Mouse (Mus musculus) brown adipose tissue, adult 24 weeks (tissue): Measurements from ENCODE around the gene Tgfbr3l. TPM values are rescaled to one million over a fixed set of nuclear protein-coding genes. Genes with fewer than 3 reads are reported as not detected.

Experiments used
- H3K27ac ChIP-seq: fragments of 200-500 bp; replicated peaks from 2 replicates; pipeline ENCODE4 v1.5.1; 2012; ENCODE audit warnings: low read depth, mild to moderate bottlenecking, low read length
- H3K4me1 ChIP-seq: fragments of 200-500 bp; 2 replicates; pipeline ENCODE4 v1.6.1; 2012; ENCODE audit warnings: low read length, mixed read lengths; ENCODE audit not compliant: control insufficient read depth, insufficient read depth, insufficient read length
- H3K4me3 ChIP-seq: fragments of 200-500 bp; 2 replicates; pipeline ENCODE4 v1.5.1; 2012; ENCODE audit warnings: low read depth, mild to moderate bottlenecking, low read length, moderate library complexity; ENCODE audit not compliant: insufficient read depth
- polyA plus RNA-seq: library from polyadenylated mRNA; stranded (reverse); fragments of >200 nt; gene quantifications from 2 replicates; pipeline ENCODE4 v1.2.4, GENCODE M21; 2012; ENCODE audit not compliant: missing spikeins, insufficient read depth, insufficient read length

Gene Tgfbr3l
- polyA plus RNA-seq: 1.5 TPM in 1 of 2 replicates, not detected in the other

- Histone ChIP-seq H3K27ac (no peak within 1 kb of the TSS), H3K4me1 (0 out of 2 replicates have a peak, but pooled peaks cover 2% of the 10 kb centered on the region), H3K4me3 (no peak within 1 kb of the TSS)
Observed at GRCm38 (mm10) chr8:4247951-4248540, at the start of gene Tgfbr3l. Tgfbr3l (plus strand) TSS chr8:4248214.

GRCm38 (mm10) chr8:4201321-4201720 lies 46.7 kb upstream of the Tgfbr3l start:
- H3K4me3 ChIP-seq: no peak overlapping the region
- H3K27ac ChIP-seq: no peak overlapping the region
- H3K4me1 ChIP-seq: no peaks in the 10 kb centered on the region

GRCm38 (mm10) chr8:4205246-4206123 lies 42.5 kb upstream of the Tgfbr3l start:
- H3K4me3 ChIP-seq: no peak overlapping the region
- H3K27ac ChIP-seq: no peak overlapping the region
- H3K4me1 ChIP-seq: no peaks in the 10 kb centered on the region

- Histone ChIP-seq H3K4me3 (no peak overlapping the region), H3K4me1 (no peaks in the 10 kb centered on the region), H3K27ac (no peak overlapping the region)
Observed at GRCm38 (mm10) chr8:4206182-4207015, 41.6 kb upstream of the Tgfbr3l start.

GRCm38 (mm10) chr8:4207016-4207350 lies 41.0 kb upstream of the Tgfbr3l start:
- no peak overlapping the region for H3K27ac ChIP-seq
- H3K4me3 ChIP-seq: no peak overlapping the region
- no peaks in the 10 kb centered on the region for H3K4me1 ChIP-seq

DNA sequence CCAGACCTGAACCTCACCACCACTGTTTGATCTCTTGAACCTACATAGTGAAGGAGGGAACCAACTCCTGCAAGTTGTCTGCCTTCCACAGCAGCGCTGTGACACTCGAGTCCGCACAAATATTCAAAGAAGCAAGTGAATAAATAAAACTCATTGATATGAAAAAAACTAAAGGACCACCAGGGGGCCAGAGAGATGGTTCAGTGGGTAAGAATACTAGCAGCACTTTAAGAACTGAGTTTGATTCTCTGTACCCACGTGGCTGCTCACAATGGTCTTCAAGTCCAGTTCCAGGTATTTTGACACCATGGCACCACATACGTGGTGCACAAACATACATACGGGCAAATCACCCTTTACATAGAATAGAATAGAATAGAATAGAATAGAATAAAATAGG lies 36.9 kb upstream of the Tgfbr3l start:
- H3K4me3 ChIP-seq: no peak overlapping the region
- peaks cover 10% of the 10 kb centered on the region for H3K4me1 ChIP-seq
- H3K27ac ChIP-seq: no peak overlapping the region

DNA sequence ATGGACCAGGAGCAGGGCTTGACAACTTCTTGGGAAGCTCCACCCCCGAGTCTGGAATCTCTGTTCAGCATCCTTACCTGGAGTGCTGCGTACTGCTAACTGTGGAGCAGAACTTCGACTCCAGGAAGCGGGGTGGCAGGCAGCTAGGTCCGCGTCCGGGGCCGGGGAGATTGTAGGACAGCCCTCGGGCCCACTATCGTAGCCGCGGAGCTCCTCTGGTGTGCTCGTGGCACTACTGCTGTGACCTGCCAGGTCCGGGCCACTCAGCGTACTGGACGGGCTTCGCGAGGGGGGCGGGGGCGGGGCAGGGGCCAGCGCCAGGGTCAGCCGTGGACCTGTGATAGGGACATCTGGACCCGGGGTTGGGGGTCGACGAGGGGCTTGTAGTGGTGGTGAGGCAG lies 35.2 kb upstream of the Tgfbr3l start:
- Histone ChIP-seq H3K4me1 (peaks cover 10% of the 10 kb centered on the region), H3K4me3 (peak overlapping the region; percentile 59), H3K27ac (no peak overlapping the region)

DNA sequence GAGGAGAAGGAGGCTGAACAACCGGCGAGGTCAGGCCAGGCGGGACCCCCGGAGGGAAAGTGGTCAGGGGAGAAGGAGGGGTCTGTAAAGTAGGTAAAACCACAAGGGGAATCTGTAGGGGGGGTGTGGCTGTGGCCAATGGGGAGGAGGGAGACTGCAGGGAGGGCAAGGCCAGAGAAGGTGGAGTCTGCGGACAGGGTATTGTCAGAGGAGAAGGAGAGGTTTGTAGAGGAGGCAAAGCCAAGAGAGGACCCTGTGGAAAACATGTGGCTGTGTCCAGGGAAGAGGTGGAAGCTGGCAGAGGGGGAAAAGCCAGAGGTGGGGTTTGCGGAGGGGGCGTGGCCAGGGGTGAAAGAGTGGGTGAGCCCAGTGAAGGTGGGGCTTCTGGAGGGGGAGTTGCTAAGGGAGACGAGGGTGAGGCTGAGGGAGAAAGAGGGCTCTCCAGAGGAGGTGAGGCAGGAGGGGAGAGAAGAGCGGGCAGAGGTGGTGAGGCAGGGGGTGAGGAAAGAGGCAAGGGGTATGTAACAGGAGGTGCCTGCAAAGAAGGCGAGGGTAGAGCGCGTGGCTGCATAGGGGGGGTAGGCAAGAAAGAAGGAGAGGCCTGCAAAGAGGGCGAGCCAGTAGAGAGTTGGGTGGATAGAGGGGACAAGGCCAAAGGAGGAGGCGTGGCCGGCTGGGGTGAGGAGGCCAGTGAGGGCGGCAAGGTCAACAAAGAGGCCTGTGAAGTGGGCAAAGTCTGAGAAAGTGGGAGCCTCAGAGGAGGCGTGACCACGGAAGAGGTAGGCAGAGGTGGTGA lies 34.6 kb upstream of the Tgfbr3l start:
- Histone ChIP-seq H3K27ac (peak overlapping the region; percentile 35; the same call in 1 of the 2 replicates), H3K4me1 (peaks cover 10% of the 10 kb centered on the region), H3K4me3 (peak overlapping the region; percentile 59)

- peaks cover 10% of the 10 kb centered on the region for H3K4me1 ChIP-seq
- H3K27ac ChIP-seq: peak overlapping the region; percentile 35; the same call in 1 of the 2 replicates
- peak overlapping the region; percentile 59 for H3K4me3 ChIP-seq
Observed at GRCm38 (mm10) chr8:4214006-4214980, 33.7 kb upstream of the Tgfbr3l start.

DNA sequence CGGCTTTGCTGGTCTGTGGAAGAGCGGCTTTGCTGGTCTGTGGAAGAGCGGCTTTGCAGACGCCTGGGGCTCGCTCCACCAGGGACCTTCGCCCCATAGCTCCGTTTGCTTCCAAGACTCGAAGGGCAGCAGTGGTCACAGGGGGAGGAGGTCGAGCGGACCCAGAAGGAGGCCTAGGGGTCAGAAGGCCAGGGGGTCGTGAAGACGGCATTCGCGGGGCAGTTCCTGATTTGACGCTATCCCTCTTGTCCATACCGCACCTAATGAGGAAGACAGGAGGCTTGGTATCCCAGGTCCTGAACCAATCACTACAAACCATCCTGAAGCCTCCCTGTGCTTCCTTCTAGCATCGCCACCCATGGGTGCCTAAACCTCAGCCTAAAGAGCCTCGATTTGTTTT lies 31.7 kb upstream of the Tgfbr3l start:
- no peak overlapping the region for H3K4me3 ChIP-seq
- H3K27ac ChIP-seq: no peak overlapping the region
- peaks cover 10% of the 10 kb centered on the region for H3K4me1 ChIP-seq

DNA sequence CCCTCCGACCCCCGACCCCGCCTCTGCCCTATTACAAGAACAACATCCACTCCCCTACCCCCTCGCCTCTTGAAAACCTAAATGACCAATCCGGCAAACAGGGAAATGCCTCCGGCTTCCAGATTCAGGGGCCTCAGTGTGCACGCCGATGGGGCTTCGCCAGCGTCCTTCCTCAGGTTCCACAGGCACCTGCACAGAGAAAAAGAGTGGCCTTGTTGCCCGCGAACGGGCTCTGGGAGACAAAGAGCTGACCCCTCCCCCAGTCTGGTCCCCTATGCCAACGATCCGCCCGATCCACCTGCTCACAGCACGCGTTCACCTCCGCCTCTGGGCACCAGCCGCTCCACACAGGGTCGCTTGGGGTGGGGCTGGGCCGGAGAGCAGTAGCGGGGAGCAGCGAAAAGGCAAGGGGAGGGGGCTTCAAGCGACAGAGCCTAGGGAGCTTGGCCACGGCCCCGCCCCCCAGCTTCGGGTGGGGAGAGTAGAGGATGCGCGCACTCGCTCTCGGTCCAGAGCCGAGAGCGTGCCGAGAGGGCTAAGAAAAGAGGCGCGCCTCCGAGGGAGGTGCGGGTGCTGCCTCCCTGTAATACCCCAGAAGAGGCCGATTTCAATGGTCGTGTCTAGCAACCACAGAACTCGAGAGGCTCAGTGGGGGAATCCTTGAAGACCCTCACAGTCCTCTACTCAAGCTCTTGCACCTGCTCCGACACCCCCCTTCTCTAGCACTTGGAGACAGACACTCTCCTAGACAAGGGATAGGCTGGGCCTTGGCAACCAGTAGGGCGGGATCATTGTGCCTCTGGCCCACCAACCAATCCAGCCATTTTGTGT lies 31.0 kb upstream of the Tgfbr3l start, which contains the start of gene Prr36:
Gene Prr36, minus strand, starts transcription at position 669 of the 831 bp plus-strand sequence.
- peaks cover 10% of the 10 kb centered on the region for H3K4me1 ChIP-seq
- no peak within 1 kb of the TSS for H3K4me3 ChIP-seq
- H3K27ac ChIP-seq: no peak within 1 kb of the TSS

DNA sequence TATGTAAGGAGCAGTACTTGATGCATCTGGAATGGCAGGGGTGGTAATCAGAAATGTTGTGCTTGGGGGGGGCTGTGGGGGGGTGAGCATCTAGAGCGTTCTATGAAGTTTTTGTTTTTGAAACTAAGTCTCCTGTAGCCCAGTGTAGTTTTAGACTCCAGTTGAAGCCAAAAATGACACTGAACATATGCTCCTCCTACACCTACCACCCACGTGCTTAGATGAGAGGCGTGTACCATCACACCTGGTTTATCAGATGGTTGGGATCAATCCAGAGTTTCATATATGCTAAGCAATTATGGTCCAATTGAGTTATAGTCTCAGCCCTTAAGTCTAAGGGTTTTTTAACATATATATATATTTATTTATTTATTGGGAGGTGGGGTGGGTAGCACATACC lies 28.4 kb upstream of the Tgfbr3l start:
- Histone ChIP-seq H3K4me1 (peaks cover under 1% of the 10 kb centered on the region; the same call in 1 of the 2 replicates), H3K4me3 (no peak overlapping the region), H3K27ac (no peak overlapping the region)

GRCm38 (mm10) chr8:4222059-4222458 lies 26.0 kb upstream of the Tgfbr3l start:
- Histone ChIP-seq H3K4me1 (no peaks in the 10 kb centered on the region), H3K4me3 (no peak overlapping the region), H3K27ac (no peak overlapping the region)
